Mouse (Mus musculus): ENCODE measurements around the gene Cacna1g. TPM values are rescaled to one million over a fixed set of nuclear protein-coding genes. Genes with fewer than 3 reads are reported as not detected.

Cacna1g gene
- total and polyA plus RNA-seq, 3 experiments: 1.7 to 3.7 (median 2.4) TPM

DNA sequence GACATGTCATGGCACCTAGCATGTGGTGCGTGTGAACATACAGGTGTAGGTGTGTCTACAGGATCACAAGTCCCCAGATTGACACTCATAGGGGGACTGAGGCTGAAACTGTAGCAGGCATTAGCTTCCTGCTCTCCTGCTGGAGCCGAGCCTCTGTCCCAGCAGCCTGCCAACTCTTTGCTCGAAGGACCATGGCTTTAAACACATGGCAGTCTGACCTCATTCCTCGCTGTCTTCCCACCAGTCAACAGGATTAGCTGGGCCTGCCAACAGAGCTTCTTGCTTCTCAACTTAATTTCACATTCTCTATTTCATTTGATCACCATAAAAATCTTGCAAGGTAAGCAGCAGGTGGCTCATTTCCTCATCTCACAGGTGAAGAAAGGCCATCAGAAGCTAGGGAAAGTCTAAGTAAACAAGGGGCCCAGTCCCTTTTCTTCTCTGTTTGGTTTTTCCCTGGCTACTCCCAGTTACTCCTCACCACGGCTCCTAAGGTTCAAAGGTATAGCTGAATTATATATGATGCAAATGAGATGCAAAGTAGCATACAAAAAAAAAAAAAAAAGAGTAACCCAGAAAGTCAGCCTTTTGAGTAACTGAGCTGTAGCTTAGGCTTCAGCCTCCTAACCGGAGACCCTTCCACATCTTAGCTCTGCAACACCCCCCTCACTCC is 84.1 kb downstream of the Cacna1g start:
- dilution Hi-C loops (cut with MboI; ENCODE audit: extremely low pct_ligation_motif_present, extremely low pct_unique_long_range_greater_than_20kb, low sequenced_read_pairs): no loop called here
- H3K27ac ChIP-seq (ENCODE audit: insufficient read depth, low read depth): no peak overlapping the region
- H3K4me2 ChIP-seq (ENCODE audit: insufficient read depth, low read depth, poor library complexity, severe bottlenecking): no peak overlapping the region
- H3K4me3 ChIP-seq (replicated peaks in 1 of 3; ENCODE audit: low read depth in 2 of 3, low read length in 2 of 3, poor library complexity in 1 of 3): no peak overlapping the region
- peaks cover 1% of the 10 kb centered on the region for H3K27me3 ChIP-seq (replicated peaks)
- in situ Hi-C loops (cut with MboI; ENCODE audit: low pct_ligation_motif_present, low pct_unique_long_range_greater_than_20kb, low sequenced_read_pairs): no loop called here
- no peaks in the 10 kb centered on the region for H3K36me3 ChIP-seq (replicated peaks in 1 of 2; ENCODE audit: control insufficient read depth in 1 of 2, insufficient read depth in 1 of 2, low read length in 1 of 2)
- no peaks in the 10 kb centered on the region for H3K79me2 ChIP-seq (replicated peaks; ENCODE audit: control insufficient read depth, extremely low read depth, insufficient read depth, poor library complexity, severe bottlenecking)
- no peak overlapping the region for H3K9ac ChIP-seq (ENCODE audit: insufficient read depth, low read depth)
- H3K4me1 ChIP-seq (ENCODE audit: control insufficient read depth in 1 of 2, insufficient read depth in 2 of 2): peaks cover 37 to 70% of the 10 kb centered on the region in 2 experiments
- no peaks in the 10 kb centered on the region for H3K9me3 ChIP-seq (replicated peaks; ENCODE audit: low read length)
- TF ChIP-seq USF1 (IDR thresholded peaks at IDR 0.05; ENCODE audit: low read depth, low read length) (no peak), JUN (IDR thresholded peaks at IDR 0.05; ENCODE audit: insufficient read depth, low read depth, low read length) (no peak), ZNF384 (IDR thresholded peaks at IDR 0.05; ENCODE audit: low read depth, low read length) (peak; percentile 79), GABPA (IDR thresholded peaks at IDR 0.05; ENCODE audit: insufficient replicate concordance, low read depth, low read length) (no peak), IRF4 (IDR thresholded peaks at IDR 0.05; ENCODE audit: low read depth, low read length) (no peak)
- DNase-seq (ENCODE audit: extremely low read depth): no peak

DNA sequence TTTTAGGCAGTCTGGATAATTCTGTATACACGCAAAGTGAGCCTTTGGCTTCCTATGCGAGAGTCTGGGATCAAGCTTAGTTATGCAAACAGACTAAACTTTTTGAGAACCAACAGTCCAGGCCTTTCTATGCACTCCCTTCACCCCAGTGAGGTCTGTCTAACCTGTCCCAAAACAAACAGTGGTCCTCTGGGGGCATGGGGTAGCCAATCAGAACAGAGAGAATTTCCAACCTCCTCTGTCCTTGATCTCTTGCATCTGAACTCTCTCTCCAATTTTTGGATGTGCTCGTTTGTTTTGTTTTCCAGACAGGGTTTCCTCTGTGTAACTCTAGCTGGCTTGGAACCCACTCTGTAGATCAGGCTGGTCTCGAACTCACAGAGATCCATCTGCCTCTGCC is 85.0 kb downstream of the Cacna1g start:
- no peak for TF ChIP-seq BHLHE40 (IDR thresholded peaks at IDR 0.05; ENCODE audit: low read depth, low read length)
- TF ChIP-seq MAFK (IDR thresholded peaks at IDR 0.05; ENCODE audit: insufficient replicate concordance, low read length): no peak
- no peak for TF ChIP-seq TBP (conservative IDR thresholded peaks at IDR 0.05; ENCODE audit: low read depth, low read length)
- no peak for TF ChIP-seq POLR2A (IDR thresholded peaks at IDR 0.05; ENCODE audit: low read depth, low read length)
- no peak for TF ChIP-seq POLR2AphosphoS2 (IDR thresholded peaks at IDR 0.05; ENCODE audit: low read depth, low read length)
- H3K27me3 ChIP-seq (replicated peaks): no peaks in the 10 kb centered on the region
- no peak for DNase-seq (ENCODE audit: extremely low read depth)

GRCm38 (mm10) chr11:94387756-94388155 is 86.2 kb downstream of the Cacna1g start:
- Histone ChIP-seq H3K27me3 (replicated peaks) (no peaks in the 10 kb centered on the region), H3K4me2 (ENCODE audit: insufficient read depth, low read depth, poor library complexity, severe bottlenecking) (no peak overlapping the region), H3K36me3 (replicated peaks in 1 of 2; ENCODE audit: control insufficient read depth in 1 of 2, insufficient read depth in 1 of 2, low read length in 1 of 2) (no peaks in the 10 kb centered on the region), H3K79me2 (replicated peaks; ENCODE audit: control insufficient read depth, extremely low read depth, insufficient read depth, poor library complexity, severe bottlenecking) (no peaks in the 10 kb centered on the region), H3K4me1 (ENCODE audit: control insufficient read depth in 1 of 2, insufficient read depth in 2 of 2) (peaks cover 34 to 60% of the 10 kb centered on the region in 2 experiments), H3K27ac (ENCODE audit: insufficient read depth, low read depth) (no peak overlapping the region), H3K9me3 (replicated peaks; ENCODE audit: low read length) (no peaks in the 10 kb centered on the region), H3K9ac (ENCODE audit: insufficient read depth, low read depth) (no peak overlapping the region), H3K4me3 (replicated peaks in 1 of 3; ENCODE audit: low read depth in 2 of 3, low read length in 2 of 3, poor library complexity in 1 of 3) (no peak overlapping the region)
- no peak for DNase-seq (ENCODE audit: extremely low read depth)
- in situ Hi-C loops (cut with MboI; ENCODE audit: low pct_ligation_motif_present, low pct_unique_long_range_greater_than_20kb, low sequenced_read_pairs): no loop called here
- dilution Hi-C loops (cut with MboI; ENCODE audit: extremely low pct_ligation_motif_present, extremely low pct_unique_long_range_greater_than_20kb, low sequenced_read_pairs): no loop called here
- TF ChIP-seq HCFC1 (IDR thresholded peaks at IDR 0.05; ENCODE audit: low read depth, low read length) (no peak), MAFK (IDR thresholded peaks at IDR 0.05; ENCODE audit: insufficient replicate concordance, low read length) (no peak), PAX5 (IDR thresholded peaks at IDR 0.05; ENCODE audit: low read length) (no peak)

More for the DNA sequence above, 85.0 kb downstream of the Cacna1g start:
- H3K4me2 ChIP-seq (ENCODE audit: insufficient read depth, low read depth, poor library complexity, severe bottlenecking): no peak overlapping the region
- H3K4me3 ChIP-seq (replicated peaks in 1 of 3; ENCODE audit: low read depth in 2 of 3, low read length in 2 of 3, poor library complexity in 1 of 3): no peak overlapping the region
- H3K4me1 ChIP-seq (ENCODE audit: control insufficient read depth in 1 of 2, insufficient read depth in 2 of 2): peaks cover 37 to 70% of the 10 kb centered on the region in 2 experiments
- H3K9me3 ChIP-seq (replicated peaks; ENCODE audit: low read length): no peaks in the 10 kb centered on the region
- H3K9ac ChIP-seq (ENCODE audit: insufficient read depth, low read depth): no peak overlapping the region
- dilution Hi-C loops (cut with MboI; ENCODE audit: extremely low pct_ligation_motif_present, extremely low pct_unique_long_range_greater_than_20kb, low sequenced_read_pairs) (no loop called here), in situ Hi-C loops (cut with MboI; ENCODE audit: low pct_ligation_motif_present, low pct_unique_long_range_greater_than_20kb, low sequenced_read_pairs) (no loop called here)
- H3K27ac ChIP-seq (ENCODE audit: insufficient read depth, low read depth): no peak overlapping the region
- no peaks in the 10 kb centered on the region for H3K36me3 ChIP-seq (replicated peaks in 1 of 2; ENCODE audit: control insufficient read depth in 1 of 2, insufficient read depth in 1 of 2, low read length in 1 of 2)
- no peaks in the 10 kb centered on the region for H3K79me2 ChIP-seq (replicated peaks; ENCODE audit: control insufficient read depth, extremely low read depth, insufficient read depth, poor library complexity, severe bottlenecking)
